Mouse (Mus musculus) kidney, adult 8-10 months (tissue): ENCODE measurements at regions not wholly inside any gene's neighbourhood (a gene's known extent, or its start where the extent isn't known, plus 50 kb on each side); places are given as distances from the start of the nearest gene placed in this dataset.
"Not testable (repeated sequence)": the region's sequence is repeated elsewhere in the genome, so short reads cannot be mapped to it uniquely, and the experiment has no call there.

Experiments used
- DNase-seq, 2 experiments: peaks; one replicate each; pipeline ENCODE4 v3.0.0; 2022

DNA sequence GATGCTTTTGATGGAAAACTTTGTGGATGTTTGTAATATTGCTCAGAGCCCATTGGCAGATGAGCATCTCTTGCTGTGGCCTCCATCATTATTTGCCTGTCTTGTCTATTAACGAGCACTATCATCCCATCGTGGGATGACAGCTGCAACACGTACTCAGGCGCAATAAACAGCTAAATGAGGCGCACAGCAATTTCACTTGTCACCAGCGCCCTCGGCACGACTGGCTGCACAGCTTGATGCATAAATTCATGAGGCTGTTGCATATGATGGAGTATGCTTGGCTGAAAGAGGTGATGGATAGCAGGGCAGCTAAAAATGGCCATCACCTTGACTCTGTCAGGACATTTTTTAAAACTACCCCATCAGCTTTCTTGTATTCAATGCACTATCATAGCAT, 853.1 kb upstream of the Pou3f2 start:
- no peak for DNase-seq

DNA sequence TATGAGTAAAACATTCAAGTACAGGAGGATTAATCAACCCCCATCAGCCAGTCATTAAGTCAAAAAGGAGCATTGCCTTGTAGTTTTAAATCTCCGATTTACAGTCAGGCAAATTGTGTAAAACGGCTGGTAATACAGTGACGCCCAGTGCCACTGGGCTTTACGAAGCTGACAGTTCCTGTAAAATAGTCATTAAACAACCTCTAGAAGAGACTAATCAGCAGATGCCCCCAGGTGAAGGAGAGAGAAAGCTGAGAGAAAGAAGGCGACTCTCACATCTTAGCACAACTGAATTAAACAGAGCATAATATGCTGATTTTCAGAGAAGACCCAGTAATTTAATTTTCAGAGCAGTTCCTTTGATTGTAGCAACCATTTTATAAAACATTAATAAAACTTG, 850.3 kb upstream of the Pou3f2 start:
- no peak for DNase-seq

DNA sequence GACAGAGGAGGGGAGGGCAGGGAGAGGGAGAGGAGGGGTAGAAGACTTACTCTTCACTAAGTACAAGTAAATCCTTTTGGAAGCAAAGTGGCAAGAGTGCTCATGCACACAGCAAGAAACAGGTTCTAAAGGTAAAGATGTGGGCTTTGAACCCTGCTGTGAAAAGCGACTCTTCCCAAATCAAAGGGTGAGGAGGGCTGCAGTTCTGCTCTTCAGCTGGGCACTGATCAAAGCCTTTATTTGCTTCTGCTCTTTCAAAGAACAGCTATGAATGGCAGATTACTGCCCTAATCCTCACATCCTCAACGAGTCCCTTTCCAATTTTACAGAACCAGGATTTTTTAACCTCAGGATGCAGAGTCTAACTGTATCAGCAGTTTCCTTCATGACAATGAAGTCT, 812.5 kb upstream of the Pou3f2 start:
- DNase-seq, result no peak

DNA sequence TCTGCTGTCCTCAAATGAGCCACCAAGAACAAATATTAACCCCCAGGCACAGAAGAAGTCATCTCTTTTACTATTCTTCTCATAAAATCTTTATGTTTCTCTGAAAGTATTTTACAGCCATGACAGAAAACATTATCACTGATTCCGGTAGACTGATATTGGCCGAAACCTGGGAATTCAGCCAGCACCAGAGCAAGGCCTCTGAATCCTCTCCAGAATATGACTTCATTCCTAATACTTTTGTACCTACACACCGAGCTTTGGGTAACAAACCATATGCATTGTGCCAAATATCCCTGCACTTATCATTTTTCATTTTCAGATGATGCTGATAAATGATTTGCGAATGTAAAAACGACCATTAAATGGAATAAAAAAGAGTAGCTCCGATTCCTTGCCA, 791.9 kb upstream of the Pou3f2 start:
- no peak for DNase-seq

GRCm38 (mm10) chr4:23275203-23275602, 787.0 kb upstream of the Pou3f2 start:
- DNase-seq, result no peak

- no peak for DNase-seq
Measured at GRCm38 (mm10) chr4:23271947-23272346, 783.8 kb upstream of the Pou3f2 start.

- no peak for DNase-seq
Measured at GRCm38 (mm10) chr4:23260371-23260770, 772.2 kb upstream of the Pou3f2 start.

- no peak for DNase-seq
Measured at GRCm38 (mm10) chr4:23234960-23235359, 746.8 kb upstream of the Pou3f2 start.

GRCm38 (mm10) chr4:23194756-23195155, 706.6 kb upstream of the Pou3f2 start:
- DNase-seq, result peak in 1 of 2 experiments; percentile 2

DNA sequence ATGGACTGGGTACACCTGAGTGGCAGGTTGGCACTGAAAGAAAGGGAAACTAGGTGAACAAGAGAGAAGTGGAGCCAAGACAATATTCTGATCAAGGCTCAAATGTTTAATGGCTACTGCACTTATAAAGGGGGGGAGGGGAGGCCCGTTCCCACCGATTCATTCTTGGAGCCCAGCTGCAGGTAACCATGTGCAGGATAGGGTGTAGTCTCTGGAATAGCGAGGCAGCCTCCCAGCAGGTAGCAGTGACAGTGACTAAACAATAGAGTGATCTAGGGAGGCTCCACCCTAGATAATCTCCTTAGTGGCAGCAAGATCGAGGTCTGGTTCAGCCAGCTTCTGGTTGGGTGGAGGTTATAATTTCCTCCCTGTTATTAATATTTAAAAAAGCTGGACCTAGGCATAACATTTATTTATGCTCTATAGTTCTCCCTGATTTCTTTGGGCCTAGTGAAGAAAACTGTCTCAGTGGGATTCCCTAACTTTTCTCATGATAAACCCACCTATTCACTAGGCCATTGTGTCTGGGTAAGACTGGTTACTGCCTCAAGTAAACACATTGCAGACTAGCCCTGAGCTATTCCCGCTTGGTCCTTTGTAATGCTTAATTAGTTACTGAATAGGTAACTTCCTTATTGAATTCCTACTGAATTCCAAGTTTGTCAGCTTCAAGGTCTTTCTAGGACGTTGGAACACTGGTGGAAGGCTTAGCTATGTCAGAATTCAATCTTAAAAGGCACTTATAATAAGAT, 705.4 kb upstream of the Pou3f2 start:
- no peak for DNase-seq

GRCm38 (mm10) chr4:23173811-23174210, 685.6 kb upstream of the Pou3f2 start:
- no peak for DNase-seq

DNA sequence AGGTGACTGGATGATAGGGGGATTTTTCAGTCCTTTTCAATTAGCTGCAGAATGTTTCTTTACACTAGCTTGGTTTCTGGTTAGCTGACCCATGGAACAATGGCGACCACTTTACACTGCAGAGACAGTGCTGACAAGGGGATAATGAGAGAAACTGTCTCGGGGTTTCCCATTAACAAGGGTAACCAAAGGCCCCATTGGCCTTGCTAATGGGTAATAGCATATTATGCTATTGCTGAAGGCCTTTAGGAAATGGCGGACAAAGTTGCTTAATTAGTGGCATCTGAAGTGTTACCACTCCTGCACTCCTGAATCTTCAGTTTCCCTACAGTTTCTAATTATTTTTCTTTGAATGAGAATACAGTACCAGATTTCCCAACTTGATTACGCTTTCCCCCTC, 685.2 kb upstream of the Pou3f2 start:
- DNase-seq, result no peak

GRCm38 (mm10) chr4:23148097-23148849, 660.1 kb upstream of the Pou3f2 start:
- DNase-seq, result no peak

DNA sequence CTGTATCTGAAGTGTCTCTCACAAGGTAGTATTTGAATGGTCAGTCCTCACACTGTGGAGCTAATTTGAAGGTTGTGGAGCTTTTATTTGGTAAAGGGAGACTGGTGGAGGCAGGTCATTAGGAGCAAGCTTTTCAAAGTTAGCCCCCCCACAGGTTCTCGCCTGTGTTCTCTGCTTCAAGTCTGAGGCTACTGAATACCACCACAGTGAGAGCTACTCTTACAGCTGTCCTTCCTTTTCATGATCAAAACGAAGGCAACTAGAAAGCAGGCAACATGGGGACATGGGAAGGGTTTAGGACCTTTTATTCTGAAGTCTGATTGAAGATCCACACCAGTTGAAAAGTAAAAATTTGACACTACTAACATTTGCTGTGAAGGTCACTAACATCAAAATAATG, 645.2 kb upstream of the Pou3f2 start:
- no peak for DNase-seq

DNA sequence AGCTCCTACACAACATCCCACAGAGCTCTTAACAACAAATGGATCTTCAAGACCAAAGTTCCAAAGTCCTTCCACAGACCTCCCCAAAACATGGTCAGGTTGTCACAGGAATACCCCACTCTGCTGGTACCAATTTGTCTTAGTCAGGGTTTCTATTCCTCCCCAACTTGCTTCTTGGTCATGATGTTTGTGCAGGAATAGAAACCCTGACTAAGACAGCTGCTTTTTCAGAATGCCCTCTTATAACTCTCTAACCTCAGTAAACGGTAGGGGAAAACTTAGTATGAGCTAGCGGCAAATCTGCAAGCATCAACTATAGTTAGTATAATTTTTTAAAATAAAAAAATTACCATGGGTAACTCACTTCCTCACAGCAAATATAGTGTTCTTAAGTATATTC, 613.3 kb upstream of the Pou3f2 start:
- DNase-seq, result not testable (repeated sequence)

GRCm38 (mm10) chr4:23079521-23079920, 591.4 kb upstream of the Pou3f2 start:
- no peak for DNase-seq

DNA sequence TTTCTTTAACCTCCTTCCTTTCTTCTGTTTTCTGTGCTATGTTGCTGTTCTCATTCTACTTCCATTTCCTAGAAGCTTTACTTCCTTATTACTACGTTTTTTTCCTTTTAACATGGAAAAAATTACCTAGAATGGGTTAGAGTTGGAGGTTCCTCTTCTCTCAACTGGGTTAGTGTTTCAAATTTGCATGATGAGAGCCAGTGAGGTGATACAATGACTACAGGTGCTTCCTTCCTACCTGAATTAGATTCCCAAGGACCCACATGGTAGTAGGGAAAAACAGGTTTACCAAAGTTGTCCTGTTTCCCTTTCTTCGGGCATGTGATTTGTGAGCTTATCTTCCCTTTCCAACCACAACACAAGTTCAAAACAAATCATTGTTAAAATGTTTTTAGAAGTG, 589.4 kb upstream of the Pou3f2 start:
- no peak for DNase-seq

DNA sequence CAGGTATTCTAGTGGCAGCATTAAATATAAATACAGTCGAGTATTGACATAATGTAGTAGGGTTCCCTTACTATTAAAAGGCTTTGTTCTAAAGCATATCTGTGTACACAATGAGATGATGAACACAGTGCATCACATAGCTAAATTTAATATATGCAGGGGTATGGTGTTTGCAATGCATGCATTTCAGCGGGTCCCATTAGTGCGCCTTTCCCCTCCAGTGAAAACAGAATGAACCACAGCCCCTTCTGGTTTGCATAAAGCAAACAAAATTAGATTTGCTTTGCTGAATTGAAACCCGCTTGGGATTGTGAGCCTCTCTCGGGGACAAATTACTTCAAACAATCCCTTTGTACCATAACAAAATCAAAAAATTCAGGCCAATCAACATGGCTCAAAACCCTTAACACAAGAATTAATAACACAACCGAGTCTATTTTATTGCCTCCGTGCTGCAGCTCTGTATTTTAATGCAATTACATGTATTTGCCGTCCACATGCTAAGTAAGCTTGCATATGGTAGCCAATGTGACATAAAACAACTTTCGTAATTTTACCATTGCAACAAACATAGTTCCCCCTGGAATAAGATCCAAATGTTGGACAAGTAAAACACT, 562.6 kb upstream of the Pou3f2 start:
- DNase-seq, result no peak

- no peak for DNase-seq
Measured at GRCm38 (mm10) chr4:23037784-23038183, 549.6 kb upstream of the Pou3f2 start.

DNA sequence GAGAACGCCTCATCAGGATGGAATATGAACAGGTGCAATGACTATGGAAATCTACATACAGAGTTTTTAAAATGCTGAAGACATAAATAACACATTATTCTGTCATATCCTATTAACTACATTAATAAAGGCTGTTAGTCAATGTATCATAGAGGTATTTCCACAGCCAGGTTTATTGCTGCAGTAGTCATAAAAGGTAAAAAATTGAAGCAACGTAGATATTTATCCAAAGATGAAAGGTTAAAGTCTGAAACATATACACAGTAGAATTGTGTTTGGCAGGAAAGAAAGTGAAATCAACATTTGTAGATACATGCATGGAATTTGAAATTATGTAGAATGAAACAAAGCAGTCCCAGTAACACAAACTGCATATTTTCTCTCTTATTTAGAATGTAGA, 543.1 kb upstream of the Pou3f2 start:
- DNase-seq, result no peak

GRCm38 (mm10) chr4:23022177-23022576, 534.0 kb upstream of the Pou3f2 start:
- DNase-seq, result no peak

DNA sequence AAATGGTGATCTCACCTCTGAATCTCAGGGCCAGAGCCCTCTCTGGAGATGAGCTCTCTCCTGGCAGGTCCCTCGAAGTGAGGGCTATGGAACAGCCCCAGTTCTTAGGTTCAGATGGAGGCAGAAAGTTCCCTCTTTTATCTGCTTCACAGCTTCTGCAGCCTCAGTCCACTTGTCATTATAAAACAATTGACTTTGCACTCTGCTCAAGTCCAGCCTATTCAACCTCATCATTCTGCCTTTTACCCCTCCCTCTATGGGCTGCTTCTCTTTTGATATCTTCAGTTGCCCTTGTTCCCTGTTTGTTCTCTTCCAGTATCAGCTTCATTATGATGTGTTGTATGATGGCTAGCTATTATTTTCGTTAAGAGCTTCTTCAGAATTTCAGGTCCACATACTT, 522.2 kb upstream of the Pou3f2 start:
- peak; percentile 21 to 48 for DNase-seq

GRCm38 (mm10) chr4:23009196-23009595, 521.0 kb upstream of the Pou3f2 start:
- DNase-seq, result peak; percentile 59 to 76

DNA sequence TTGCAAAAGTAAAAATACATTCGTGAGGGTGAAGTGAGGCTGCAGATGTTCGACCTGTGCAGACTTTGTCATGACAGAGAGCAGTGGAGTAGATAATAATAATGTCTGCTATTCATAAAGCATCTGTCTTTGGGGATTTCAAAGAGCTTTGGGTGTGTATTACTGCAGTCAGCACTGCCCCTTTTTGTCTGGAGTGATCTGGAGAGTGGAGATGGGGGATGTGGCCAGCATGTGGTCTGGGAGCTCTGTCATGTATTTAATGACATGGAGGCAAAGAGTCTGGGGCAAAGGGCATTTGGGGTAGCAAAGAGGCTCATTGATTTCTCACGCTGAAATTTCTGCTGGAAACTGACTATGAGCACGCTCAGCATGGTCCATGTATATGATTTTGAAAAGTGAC, 510.8 kb upstream of the Pou3f2 start:
- DNase-seq, result no peak
